Mouse (Mus musculus) spleen, adult 2 months (tissue): Measurements from ENCODE around the gene Catsperg2.

Experiments
- CTCF ChIP-seq: fragments of 200-500 bp; IDR thresholded peaks from 2 replicates; pipeline ENCODE4 v1.5.1; 2011; ENCODE audit warnings: mild to moderate bottlenecking, inconsistent platforms; ENCODE audit not compliant: insufficient read depth, insufficient read length, insufficient replicate concordance; ENCODE audit errors: extremely low read depth
- POLR2A ChIP-seq: fragments of 200-500 bp; IDR thresholded peaks from 2 replicates; pipeline ENCODE4 v1.6.1; 2011; ENCODE audit warnings: low read depth, low read length, inconsistent platforms

- TF ChIP-seq CTCF: no peak
- no peak for TF ChIP-seq POLR2A
Measured at GRCm38 (mm10) chr7:29776568-29776967, 49.7 kb upstream of the Catsperg2 start.
